Mouse (Mus musculus): ENCODE measurements at regions not wholly inside any gene's neighbourhood (a gene's known extent, or its start where the extent isn't known, plus 50 kb on each side); places are given as distances from the start of the nearest gene placed in this dataset.

- DNase-seq (ENCODE audit: extremely low spot score, low spot score), result peak; percentile 37
- Histone ChIP-seq H3K36me3 (replicated peaks) (no peaks in the 10 kb centered on the region), H3K4me3 (no peak overlapping the region), H3K9me3 (peaks cover 3% of the 10 kb centered on the region; the same call in 1 of the 2 replicates), H3K27me3 (ENCODE audit: poor library complexity, severe bottlenecking) (peaks cover 6% of the 10 kb centered on the region), H3K4me1 (peaks cover 27% of the 10 kb centered on the region), H3K27ac (peak overlapping the region; percentile 51)
- WGBS, result 55% methylated on average over 12 of the region's 12 CpGs
Measured at GRCm38 (mm10) chr3:35225051-35225701, 528.7 kb upstream of the Atp11b start.

- no peak for DNase-seq (ENCODE audit: extremely low spot score, low spot score)
- H3K36me3 ChIP-seq (replicated peaks), result no peaks in the 10 kb centered on the region
- H3K4me3 ChIP-seq, result no peak overlapping the region
- peaks cover 6% of the 10 kb centered on the region for H3K27me3 ChIP-seq (ENCODE audit: poor library complexity, severe bottlenecking)
- H3K27ac ChIP-seq, result no peak overlapping the region
- peaks cover 25% of the 10 kb centered on the region for H3K4me1 ChIP-seq
- H3K9me3 ChIP-seq, result peaks cover 3% of the 10 kb centered on the region; the same call in 1 of the 2 replicates
- WGBS, result 71% methylated on average over 3 of the region's 3 CpGs
Measured at GRCm38 (mm10) chr3:35225774-35226365, 528.0 kb upstream of the Atp11b start.

GRCm38 (mm10) chr3:35231158-35231928 is 522.6 kb upstream of the Atp11b start:
- no peak for DNase-seq (ENCODE audit: extremely low spot score, low spot score)
- H3K36me3 ChIP-seq (replicated peaks), result no peaks in the 10 kb centered on the region
- no peak overlapping the region for H3K27ac ChIP-seq
- whole genome bisulfite sequencing, result 91% methylated on average over 10 of the region's 10 CpGs
- no peaks in the 10 kb centered on the region for H3K27me3 ChIP-seq (ENCODE audit: poor library complexity, severe bottlenecking)
- peaks cover 26% of the 10 kb centered on the region for H3K4me1 ChIP-seq
- H3K4me3 ChIP-seq, result no peak overlapping the region
- no peaks in the 10 kb centered on the region for H3K9me3 ChIP-seq

- DNase-seq (ENCODE audit: extremely low spot score, low spot score), result no peak
- H3K27me3 ChIP-seq (ENCODE audit: poor library complexity, severe bottlenecking), result no peaks in the 10 kb centered on the region
- H3K36me3 ChIP-seq (replicated peaks), result no peaks in the 10 kb centered on the region
- H3K27ac ChIP-seq, result no peak overlapping the region
- H3K4me3 ChIP-seq, result no peak overlapping the region
- H3K9me3 ChIP-seq, result no peaks in the 10 kb centered on the region
- H3K4me1 ChIP-seq, result peaks cover 29% of the 10 kb centered on the region
- 78% methylated on average over 1 of the region's 1 CpGs for WGBS
Measured at GRCm38 (mm10) chr3:35232487-35232886, 521.4 kb upstream of the Atp11b start.

GRCm38 (mm10) chr3:35235066-35235465 is 518.8 kb upstream of the Atp11b start:
- H3K4me3 ChIP-seq, result no peak overlapping the region
- H3K27me3 ChIP-seq (ENCODE audit: poor library complexity, severe bottlenecking), result no peaks in the 10 kb centered on the region
- peaks cover 29% of the 10 kb centered on the region for H3K4me1 ChIP-seq
- no peak overlapping the region for H3K27ac ChIP-seq
- WGBS, result 87% methylated on average over 3 of the region's 3 CpGs
- H3K9me3 ChIP-seq, result no peaks in the 10 kb centered on the region
- H3K36me3 ChIP-seq (replicated peaks), result no peaks in the 10 kb centered on the region
- no peak for DNase-seq (ENCODE audit: extremely low spot score, low spot score)

- H3K27me3 ChIP-seq (ENCODE audit: poor library complexity, severe bottlenecking), result no peaks in the 10 kb centered on the region
- no peak overlapping the region for H3K4me3 ChIP-seq
- no peak overlapping the region for H3K27ac ChIP-seq
- peaks cover 29% of the 10 kb centered on the region for H3K4me1 ChIP-seq
- no peaks in the 10 kb centered on the region for H3K36me3 ChIP-seq (replicated peaks)
- DNase-seq (ENCODE audit: extremely low spot score, low spot score), result no peak
- 76% methylated on average over 5 of the region's 5 CpGs for WGBS
- no peaks in the 10 kb centered on the region for H3K9me3 ChIP-seq
Measured at GRCm38 (mm10) chr3:35235772-35236171, 518.1 kb upstream of the Atp11b start.

GRCm38 (mm10) chr3:35237342-35237741 is 516.6 kb upstream of the Atp11b start:
- no peaks in the 10 kb centered on the region; the same call in 1 of the 2 replicates for H3K27me3 ChIP-seq (ENCODE audit: poor library complexity, severe bottlenecking)
- no peaks in the 10 kb centered on the region for H3K36me3 ChIP-seq (replicated peaks)
- peaks cover 33% of the 10 kb centered on the region for H3K4me1 ChIP-seq
- H3K9me3 ChIP-seq, result no peaks in the 10 kb centered on the region
- H3K27ac ChIP-seq, result no peak overlapping the region
- no peak for DNase-seq (ENCODE audit: extremely low spot score, low spot score)
- no peak overlapping the region for H3K4me3 ChIP-seq
- WGBS, result 90% methylated on average over 6 of the region's 6 CpGs

- peaks cover 7% of the 10 kb centered on the region for H3K27me3 ChIP-seq (ENCODE audit: poor library complexity, severe bottlenecking)
- peak overlapping the region; percentile 77; the same call in 1 of the 2 replicates for H3K27ac ChIP-seq
- WGBS, result 40% methylated on average over 6 of the region's 6 CpGs
- peaks cover 50% of the 10 kb centered on the region for H3K4me1 ChIP-seq
- no peak for DNase-seq (ENCODE audit: extremely low spot score, low spot score)
- no peaks in the 10 kb centered on the region for H3K36me3 ChIP-seq (replicated peaks)
- no peaks in the 10 kb centered on the region for H3K9me3 ChIP-seq
- no peak overlapping the region for H3K4me3 ChIP-seq
Measured at GRCm38 (mm10) chr3:35242349-35242748, 511.6 kb upstream of the Atp11b start.

GRCm38 (mm10) chr3:35242871-35243529 is 510.9 kb upstream of the Atp11b start:
- Histone ChIP-seq H3K27me3 (ENCODE audit: poor library complexity, severe bottlenecking) (peaks cover 7% of the 10 kb centered on the region), H3K9me3 (no peaks in the 10 kb centered on the region), H3K4me3 (no peak overlapping the region), H3K36me3 (replicated peaks) (no peaks in the 10 kb centered on the region), H3K4me1 (peaks cover 50% of the 10 kb centered on the region), H3K27ac (peak overlapping the region; percentile 77)
- no peak for DNase-seq (ENCODE audit: extremely low spot score, low spot score)
- WGBS, result 66% methylated on average over 10 of the region's 10 CpGs

GRCm38 (mm10) chr3:35245003-35245402 is 508.9 kb upstream of the Atp11b start:
- Histone ChIP-seq H3K4me1 (peaks cover 50% of the 10 kb centered on the region), H3K27me3 (ENCODE audit: poor library complexity, severe bottlenecking) (peaks cover 7% of the 10 kb centered on the region), H3K4me3 (peak overlapping the region; percentile 8; the same call in 1 of the 2 replicates), H3K9me3 (no peaks in the 10 kb centered on the region), H3K27ac (peak overlapping the region; percentile 67), H3K36me3 (replicated peaks) (no peaks in the 10 kb centered on the region)
- WGBS, result 7% methylated on average over 8 of the region's 8 CpGs
- no peak for DNase-seq (ENCODE audit: extremely low spot score, low spot score)

GRCm38 (mm10) chr3:35245946-35246665 is 507.8 kb upstream of the Atp11b start:
- H3K9me3 ChIP-seq, result no peaks in the 10 kb centered on the region
- H3K27ac ChIP-seq, result peak overlapping the region; percentile 13; the same call in 1 of the 2 replicates
- H3K4me3 ChIP-seq, result no peak overlapping the region
- peaks cover 7% of the 10 kb centered on the region for H3K27me3 ChIP-seq (ENCODE audit: poor library complexity, severe bottlenecking)
- H3K36me3 ChIP-seq (replicated peaks), result no peaks in the 10 kb centered on the region
- peaks cover 55% of the 10 kb centered on the region for H3K4me1 ChIP-seq
- no peak for DNase-seq (ENCODE audit: extremely low spot score, low spot score)
- WGBS, result 64% methylated on average over 10 of the region's 10 CpGs

- H3K27me3 ChIP-seq (ENCODE audit: poor library complexity, severe bottlenecking), result no peaks in the 10 kb centered on the region
- H3K9me3 ChIP-seq, result no peaks in the 10 kb centered on the region
- 88% methylated on average over 10 of the region's 10 CpGs for WGBS
- no peak overlapping the region for H3K4me3 ChIP-seq
- no peak for DNase-seq (ENCODE audit: extremely low spot score, low spot score)
- H3K36me3 ChIP-seq (replicated peaks), result no peaks in the 10 kb centered on the region
- peaks cover 36% of the 10 kb centered on the region for H3K4me1 ChIP-seq
- no peak overlapping the region for H3K27ac ChIP-seq
Measured at GRCm38 (mm10) chr3:35249160-35249559, 504.7 kb upstream of the Atp11b start.
